Mouse (Mus musculus) liver, adult 2 months (tissue): ENCODE measurements at regions not wholly inside any gene's neighbourhood (a gene's known extent, or its start where the extent isn't known, plus 50 kb on each side); places are given as distances from the start of the nearest gene placed in this dataset.

Source experiments
- DNase-seq: peaks from one replicate; pipeline ENCODE4 v3.0.0-alpha.2; 2011; ENCODE audit warnings: low read depth, low spot score; ENCODE audit errors: extremely low read depth
- H3K27ac ChIP-seq: fragments of 200-500 bp; replicated peaks from 2 replicates; pipeline ENCODE4 v1.5.1; 2012; ENCODE audit warnings: low read depth, mild to moderate bottlenecking, control low read depth, inconsistent platforms, low read length; ENCODE audit not compliant: insufficient read depth
- H3K27me3 ChIP-seq: fragments of 200-500 bp; 2 replicates; pipeline ENCODE4 v1.6.1; 2012; ENCODE audit warnings: mild to moderate bottlenecking, moderate library complexity, low read length, inconsistent platforms; ENCODE audit not compliant: control insufficient read depth, insufficient read depth
- H3K36me3 ChIP-seq: fragments of 200-500 bp; 2 replicates; pipeline ENCODE4 v1.6.1; 2012; ENCODE audit warnings: low read length, inconsistent platforms; ENCODE audit not compliant: control insufficient read depth, insufficient read depth
- H3K4me1 ChIP-seq: fragments of 200-500 bp; 2 replicates; pipeline ENCODE4 v1.6.1; 2011; ENCODE audit warnings: low read length; ENCODE audit not compliant: control insufficient read depth, insufficient read depth
- H3K4me3 ChIP-seq: fragments of 200-500 bp; 2 replicates; pipeline ENCODE4 v1.5.1; 2011; ENCODE audit warnings: low read depth, mild to moderate bottlenecking, control low read depth, low read length, moderate library complexity; ENCODE audit not compliant: insufficient read depth
- H3K79me2 ChIP-seq: fragments of 200-500 bp; 2 replicates; pipeline ENCODE4 v1.6.1; 2012; ENCODE audit warnings: inconsistent platforms, mild to moderate bottlenecking, low read length, moderate library complexity; ENCODE audit not compliant: control insufficient read depth, insufficient read depth
- H3K9ac ChIP-seq: fragments of 200-500 bp; 2 replicates; pipeline ENCODE4 v1.6.1; 2012; ENCODE audit warnings: low read depth, mild to moderate bottlenecking, control low read depth, inconsistent platforms, low read length
- CTCF ChIP-seq: fragments of 200-500 bp; IDR thresholded peaks from 2 replicates; pipeline ENCODE4 v1.5.1; 2011; ENCODE audit warnings: low read depth, low read length, control low read depth
- POLR2A ChIP-seq: fragments of 200-500 bp; IDR thresholded peaks from 2 replicates; pipeline ENCODE4 v1.6.1; 2011; ENCODE audit warnings: low read length, control low read depth; ENCODE audit not compliant: insufficient read depth; ENCODE audit errors: extremely low read depth
- WGBS: fragments of 180-500 bp; shearing (Covaris S2); methylation state at CpG from one replicate; pipeline ENCODE4 v1.1.7; 2018; 5-methylcytosine and 5-hydroxymethylcytosine counted together

DNA sequence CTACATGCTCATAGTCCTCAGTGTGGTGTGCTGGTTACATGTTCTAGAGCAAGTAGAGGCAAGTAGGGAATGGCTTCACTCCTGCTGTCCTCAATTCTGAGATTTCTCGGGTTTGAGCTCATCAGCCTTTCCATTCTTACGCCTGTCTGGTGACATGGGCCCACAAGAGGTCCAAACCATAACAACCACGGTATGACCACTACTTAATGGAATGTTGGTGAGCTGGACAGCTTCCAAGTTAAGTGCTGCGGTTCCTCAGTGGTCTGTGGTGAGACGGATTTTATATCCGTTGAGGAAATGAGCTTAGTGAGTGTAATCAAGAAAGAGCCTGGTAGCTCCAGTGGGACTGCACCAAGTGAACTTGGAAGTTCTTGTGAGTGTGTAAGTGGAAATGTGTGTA is 381.6 kb downstream of the 1810013L24Rik start:
- no peak overlapping the region for H3K27ac ChIP-seq
- 74% methylated on average over 6 of the region's 6 CpGs for WGBS
- no peak for DNase-seq
- H3K9ac ChIP-seq: no peak overlapping the region
- no peaks in the 10 kb centered on the region for H3K4me1 ChIP-seq
- H3K36me3 ChIP-seq: no peaks in the 10 kb centered on the region
- TF ChIP-seq CTCF: no peak
- TF ChIP-seq POLR2A: no peak
- no peaks in the 10 kb centered on the region for H3K79me2 ChIP-seq
- no peaks in the 10 kb centered on the region for H3K27me3 ChIP-seq
- no peak overlapping the region for H3K4me3 ChIP-seq

DNA sequence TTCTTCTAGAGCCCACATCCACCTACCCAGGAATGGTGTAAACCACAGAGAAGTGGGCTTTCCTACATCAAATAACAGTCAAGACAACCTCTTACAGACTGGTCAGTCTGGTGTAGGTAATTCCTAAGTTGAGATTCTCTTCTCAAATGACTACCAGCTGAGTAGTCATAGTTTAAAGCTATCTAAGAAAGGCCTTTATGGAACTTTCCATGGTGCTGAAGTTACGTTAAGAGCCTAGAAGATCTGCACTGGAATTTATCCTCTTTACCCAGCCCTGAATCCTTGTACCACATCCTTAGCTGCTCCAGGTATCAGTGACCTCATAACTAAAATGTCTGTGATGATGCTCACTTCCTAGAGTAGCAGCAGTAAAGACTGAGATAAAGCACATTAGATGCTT is 385.2 kb downstream of the 1810013L24Rik start:
- no peaks in the 10 kb centered on the region for H3K27me3 ChIP-seq
- no peak overlapping the region for H3K27ac ChIP-seq
- H3K9ac ChIP-seq: no peak overlapping the region
- WGBS: 37% methylated on average over 1 of the region's 1 CpGs
- H3K4me1 ChIP-seq: no peaks in the 10 kb centered on the region
- no peak overlapping the region for H3K4me3 ChIP-seq
- no peak for TF ChIP-seq POLR2A
- TF ChIP-seq CTCF: no peak
- DNase-seq: no peak
- H3K79me2 ChIP-seq: no peaks in the 10 kb centered on the region
- no peaks in the 10 kb centered on the region for H3K36me3 ChIP-seq

GRCm38 (mm10) chr16:9217361-9217760 is 387.5 kb downstream of the 1810013L24Rik start:
- DNase-seq: no peak
- H3K4me1 ChIP-seq: no peaks in the 10 kb centered on the region
- no peak overlapping the region for H3K4me3 ChIP-seq
- no peak overlapping the region for H3K9ac ChIP-seq
- H3K36me3 ChIP-seq: no peaks in the 10 kb centered on the region
- WGBS: 77% methylated on average over 7 of the region's 7 CpGs
- TF ChIP-seq CTCF (no peak), POLR2A (no peak)
- no peaks in the 10 kb centered on the region for H3K79me2 ChIP-seq
- H3K27ac ChIP-seq: no peak overlapping the region
- H3K27me3 ChIP-seq: no peaks in the 10 kb centered on the region

- DNase-seq: no peak
Observed at GRCm38 (mm10) chr16:9230178-9230577, 400.3 kb downstream of the 1810013L24Rik start.

GRCm38 (mm10) chr16:9242099-9242498 is 412.2 kb downstream of the 1810013L24Rik start:
- TF ChIP-seq CTCF (no peak), POLR2A (no peak)
- no peaks in the 10 kb centered on the region for H3K27me3 ChIP-seq
- no peak for DNase-seq
- 93% methylated on average over 4 of the region's 4 CpGs for WGBS
- no peaks in the 10 kb centered on the region for H3K79me2 ChIP-seq
- no peak overlapping the region for H3K4me3 ChIP-seq
- no peak overlapping the region for H3K27ac ChIP-seq
- H3K4me1 ChIP-seq: no peaks in the 10 kb centered on the region
- H3K36me3 ChIP-seq: no peaks in the 10 kb centered on the region
- H3K9ac ChIP-seq: no peak overlapping the region

More at GRCm38 (mm10) chr16:9230178-9230577, 400.3 kb downstream of the 1810013L24Rik start:
- H3K27ac ChIP-seq: no peak overlapping the region
- no peaks in the 10 kb centered on the region for H3K79me2 ChIP-seq
- no peak overlapping the region for H3K4me3 ChIP-seq
- H3K9ac ChIP-seq: no peak overlapping the region
- TF ChIP-seq CTCF: no peak
- no peak for TF ChIP-seq POLR2A
- H3K36me3 ChIP-seq: no peaks in the 10 kb centered on the region
- H3K27me3 ChIP-seq: no peaks in the 10 kb centered on the region
- no peaks in the 10 kb centered on the region for H3K4me1 ChIP-seq

DNA sequence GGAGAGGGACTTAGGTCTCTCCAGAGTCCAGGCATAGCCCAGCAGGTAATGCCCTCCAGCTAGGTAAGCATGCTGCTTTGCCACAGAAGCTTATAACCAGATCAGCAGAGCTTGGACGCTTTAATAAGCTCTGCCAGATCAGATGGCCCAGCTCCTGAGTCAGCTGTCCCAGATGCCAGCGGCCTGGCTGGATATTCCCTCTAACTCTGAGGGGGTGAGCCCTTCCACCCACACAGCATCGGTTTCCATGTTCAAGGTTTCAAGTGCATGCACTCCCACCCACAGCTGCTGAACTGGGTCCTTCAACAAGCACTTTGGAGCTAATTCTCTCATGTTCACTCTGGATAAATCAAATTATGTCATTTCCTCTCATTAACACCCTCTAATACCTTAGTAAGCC is 417.3 kb downstream of the 1810013L24Rik start:
- H3K27ac ChIP-seq: no peak overlapping the region
- no peaks in the 10 kb centered on the region for H3K4me1 ChIP-seq
- TF ChIP-seq POLR2A (no peak), CTCF (no peak)
- H3K79me2 ChIP-seq: no peaks in the 10 kb centered on the region
- H3K9ac ChIP-seq: no peak overlapping the region
- no peaks in the 10 kb centered on the region for H3K27me3 ChIP-seq
- H3K36me3 ChIP-seq: no peaks in the 10 kb centered on the region
- 71% methylated on average over 3 of the region's 3 CpGs for WGBS
- no peak for DNase-seq
- no peak overlapping the region for H3K4me3 ChIP-seq
